Mouse (Mus musculus) heart, postnatal 10 days (tissue): Measurements from ENCODE around the gene Atp5l. TPM values are rescaled to one million over a fixed set of nuclear protein-coding genes. Genes with fewer than 3 reads are reported as not detected.

Experiments used
- DNase-seq, 2 experiments: peaks; one replicate each; pipeline ENCODE4 v3.0.0; 2021
- intact Hi-C: fragments of 180-260 bp; cut with DNase I; formaldehyde crosslinking; loops from one replicate; pipeline ENCODE4 v1.15.1; 2025
- total RNA-seq, 2 experiments: library from RNA; stranded (reverse); gene quantifications; 2 replicates each; pipeline ENCODE4 v1.2.3; 2021

Gene Atp5l
- total RNA-seq, 2 experiments from 2014 or later: 1,370 to 1,379 TPM

DNA sequence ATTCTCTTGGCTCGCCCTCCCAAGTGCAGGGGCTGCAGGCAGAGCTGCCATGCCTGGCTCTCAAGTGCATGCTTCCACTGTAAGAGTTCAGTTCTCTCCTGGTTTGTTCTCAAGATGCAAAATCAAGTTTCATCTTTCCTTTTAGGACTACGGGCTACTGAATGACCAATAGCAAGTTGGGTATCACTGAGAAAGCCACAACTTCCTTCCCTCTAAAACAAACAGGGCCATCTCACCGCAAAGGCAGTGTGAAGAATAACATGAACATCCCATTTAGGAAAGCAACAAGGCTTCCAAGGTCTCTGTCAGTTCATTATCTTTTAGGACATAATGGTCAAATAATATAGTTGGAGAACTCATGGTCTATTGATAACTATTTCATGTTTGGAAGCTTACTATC lies 52.9 kb downstream of the Atp5l start:
- intact Hi-C loops: no loop called here
- DNase-seq: no peak

GRCm38 (mm10) chr9:44866501-44867240 lies 53.9 kb downstream of the Atp5l start:
- no peak for DNase-seq
- intact Hi-C loops: no loop called here

Other genes with a start within 250 kb of the Atp5l start
- not detected for gene Treh, start 247.5 kb downstream of the Atp5l start, total RNA-seq
- gene Phldb1, start 185.5 kb downstream of the Atp5l start, total RNA-seq: 100 to 1,000 TPM; 127 to 130 TPM
- 100 to 1,000 TPM; 103 to 114 TPM for gene Arcn1, start 152.9 kb downstream of the Atp5l start, total RNA-seq
- 10 to 100 TPM; 42.6 to 50.5 TPM for gene Ift46, start 152.8 kb downstream of the Atp5l start, total RNA-seq
- gene Tmem25, start 121.4 kb downstream of the Atp5l start, total RNA-seq: 1 to 10 TPM; 6.7 to 7.4 TPM
- gene Ttc36, start 117.7 kb downstream of the Atp5l start, total RNA-seq: 1 to 10 TPM; 1.1 to 1.5 TPM
- 10 to 100 TPM; 25.0 to 30.3 TPM for gene Kmt2a, start 39.4 kb downstream of the Atp5l start, total RNA-seq
- gene Ube4a, start 44.9 kb upstream of the Atp5l start, total RNA-seq: 10 to 100 TPM; 41.1 to 45.1 TPM
- 1 to 10 TPM; 1.2 to 1.3 TPM for gene Cd3g, start 59.7 kb upstream of the Atp5l start, total RNA-seq
- gene Cd3d, start 61.0 kb upstream of the Atp5l start, total RNA-seq: 1 to 10 TPM in 1 of 2 experiments, under 1 TPM in 1; 0.77 to 1.5 TPM
- 1 to 10 TPM; 2.0 to 2.4 TPM for gene Cd3e, start 88.9 kb upstream of the Atp5l start, total RNA-seq
- gene Mpzl2, start 119.1 kb upstream of the Atp5l start, total RNA-seq: 1 to 10 TPM; 1.6 to 2.2 TPM
- 1 to 10 TPM in 1 of 2 experiments, under 1 TPM in 1; 0.82 to 2.1 TPM for gene Mpzl3, start 134.4 kb upstream of the Atp5l start, total RNA-seq
- gene Jaml, start 158.4 kb upstream of the Atp5l start, total RNA-seq: under 1 TPM; 0.19 to 0.30 TPM
- gene Scn2b, start 197.0 kb upstream of the Atp5l start, total RNA-seq: 1 to 10 TPM in 1 of 2 experiments, under 1 TPM in 1; 0.79 to 1.1 TPM
- gene Scn4b, start 217.7 kb upstream of the Atp5l start, total RNA-seq: under 1 TPM; 0.20 to 0.22 TPM